Mouse (Mus musculus) limb, embryonic 12.5 days (tissue): ENCODE results near the gene Dph1. TPM values are rescaled to one million over a fixed set of nuclear protein-coding genes. Genes with fewer than 3 reads are reported as not detected.

ENCODE experiments used
- ATAC-seq: fragments of 200-750 bp; cut with Nextera tagmentation; 2 replicates; pipeline ENCODE4 v1.8.0; 2017; ENCODE audit warnings: low read depth, moderate TSS enrichment; ENCODE audit not compliant: insufficient number of reproducible peaks, insufficient read depth, low FRiP score, low TSS enrichment
- H3K27ac ChIP-seq: fragments of 300-500 bp; sonication (generic); 2 replicates; pipeline ENCODE4 v1.5.1; 2016; ENCODE audit warnings: mild to moderate bottlenecking, moderate library complexity
- H3K27me3 ChIP-seq: fragments of 300-500 bp; sonication (generic); 2 replicates; pipeline ENCODE4 v1.6.1; 2016; ENCODE audit warnings: mild to moderate bottlenecking, moderate library complexity
- H3K36me3 ChIP-seq: fragments of 300-500 bp; sonication (generic); 2 replicates; pipeline ENCODE4 v1.6.1; 2016; ENCODE audit warnings: mild to moderate bottlenecking, moderate library complexity
- H3K4me1 ChIP-seq: fragments of 300-500 bp; sonication (generic); replicated peaks from 2 replicates; pipeline ENCODE4 v1.6.1; 2016
- H3K4me2 ChIP-seq: fragments of 300-500 bp; sonication (generic); 2 replicates; pipeline ENCODE4 v1.6.1; 2016; ENCODE audit warnings: mild to moderate bottlenecking, moderate library complexity
- H3K4me3 ChIP-seq: fragments of 300-500 bp; sonication (generic); replicated peaks from 2 replicates; pipeline ENCODE4 v1.5.1; 2016; ENCODE audit warnings: mild to moderate bottlenecking
- H3K9ac ChIP-seq: fragments of 300-500 bp; sonication (generic); replicated peaks from 2 replicates; pipeline ENCODE4 v1.6.1; 2016; ENCODE audit warnings: mild to moderate bottlenecking, moderate library complexity
- H3K9me3 ChIP-seq: fragments of 300-500 bp; sonication (generic); 2 replicates; pipeline ENCODE4 v1.6.1; 2016; ENCODE audit warnings: mild to moderate bottlenecking, moderate library complexity
- whole genome bisulfite sequencing: fragments of 180-500 bp; shearing (Covaris S2); methylation state at CpG from one replicate; pipeline ENCODE4 v1.1.7; 2016; 5-methylcytosine and 5-hydroxymethylcytosine counted together
- polyA plus RNA-seq: library from polyadenylated mRNA; unstranded; fragments of >200 nt; fragmentation: Nextera tagmentation; extraction: Ambion mirVana; gene quantifications from 2 replicates; pipeline ENCODE4 v1.2.1, GENCODE M21; 2016

Dph1 gene
- polyA plus RNA-seq, 1 experiment from 2014 or later = 24.0 TPM

DNA sequence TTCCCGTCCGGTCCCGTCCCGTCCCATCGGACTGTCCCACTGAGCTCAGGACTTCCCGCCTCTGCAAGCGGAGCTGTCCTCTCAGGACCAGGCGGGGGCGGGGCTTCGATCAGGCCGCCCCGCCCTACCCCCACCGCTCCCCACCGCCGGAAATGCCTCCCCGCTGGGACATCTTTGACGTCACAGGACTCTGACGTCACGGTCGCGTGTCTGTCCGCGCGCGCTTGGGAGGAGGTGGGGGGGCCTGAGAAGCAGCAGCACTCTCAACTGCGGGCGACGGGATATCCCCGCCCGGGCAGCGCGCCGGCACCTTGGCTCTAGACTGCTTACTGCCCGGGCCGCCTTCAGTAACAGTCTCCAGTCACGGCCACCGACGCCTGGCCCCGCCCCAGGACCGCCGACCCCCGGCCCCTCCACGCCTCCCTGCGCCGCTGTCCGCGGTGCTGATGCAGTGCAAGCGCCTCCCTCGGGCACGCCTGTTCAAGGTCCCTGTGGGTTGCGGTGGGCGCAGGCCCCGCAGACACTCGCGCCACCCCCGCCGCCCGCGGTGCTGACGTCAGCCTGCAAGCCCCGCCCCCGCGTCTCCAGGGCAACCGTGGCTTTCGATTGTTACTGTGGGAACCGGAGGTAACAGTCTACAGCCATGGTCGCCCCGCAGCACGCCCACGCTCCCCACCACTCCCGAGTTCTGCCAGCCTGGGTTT is 17.8 kb downstream of the Dph1 start:
- H3K27me3 ChIP-seq = peaks cover 62% of the 10 kb centered on the region
- peak overlapping the region; percentile 73 for H3K4me3 ChIP-seq
- ATAC-seq = peak; percentile 53; the same call in 1 of the 2 replicates
- H3K4me1 ChIP-seq = peaks cover 58% of the 10 kb centered on the region
- no peak overlapping the region for H3K27ac ChIP-seq
- peaks cover 15% of the 10 kb centered on the region for H3K36me3 ChIP-seq
- H3K4me2 ChIP-seq = peak overlapping the region; percentile 84
- peak overlapping the region; percentile 40 for H3K9ac ChIP-seq
- WGBS = 1% methylated on average over 69 of the region's 71 CpGs
- H3K9me3 ChIP-seq = no peaks in the 10 kb centered on the region

- no peaks in the 10 kb centered on the region for H3K9me3 ChIP-seq
Measured at GRCm38 (mm10) chr11:75172151-75173094, 18.6 kb downstream of the Dph1 start.

DNA sequence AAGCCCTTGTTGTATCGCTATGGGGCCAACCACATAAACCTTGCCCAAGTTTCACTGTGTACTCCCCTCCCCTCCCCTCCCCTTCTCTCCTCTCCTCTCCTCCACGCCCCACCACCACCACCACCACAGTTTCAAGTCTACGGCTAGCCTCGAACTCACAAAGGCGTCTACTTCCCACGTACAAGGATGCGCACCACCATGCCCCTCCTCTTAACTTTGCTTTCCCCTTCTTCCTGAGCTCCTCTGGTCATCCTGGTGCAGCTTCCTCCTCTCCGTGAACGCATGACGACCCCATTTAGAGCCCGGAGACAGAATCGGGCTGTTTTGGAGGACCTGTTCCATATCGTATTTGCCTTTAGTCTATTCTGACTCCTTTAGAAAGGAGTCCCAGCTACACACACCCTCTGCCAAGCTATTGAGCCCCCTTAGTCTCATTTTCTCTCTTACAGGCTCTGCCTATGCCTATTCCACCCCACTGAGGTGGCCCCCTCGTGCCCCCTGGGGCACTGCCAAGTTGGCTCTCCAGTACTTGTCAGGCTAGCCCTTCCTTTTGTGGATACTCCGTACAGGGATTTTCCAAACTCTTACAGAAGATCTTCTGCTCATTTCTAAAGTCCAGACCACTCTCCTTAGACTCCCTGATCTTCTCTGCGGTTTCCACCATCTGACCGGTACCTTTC is 19.7 kb downstream of the Dph1 start:
- Histone ChIP-seq H3K27me3 (peaks cover 81% of the 10 kb centered on the region), H3K4me1 (peaks cover 67% of the 10 kb centered on the region), H3K36me3 (peaks cover 11% of the 10 kb centered on the region; the same call in 1 of the 2 replicates), H3K9ac (no peak overlapping the region), H3K9me3 (no peaks in the 10 kb centered on the region), H3K4me2 (peak overlapping the region; percentile 91), H3K4me3 (peak overlapping the region; percentile 73), H3K27ac (no peak overlapping the region)
- WGBS = 10% methylated on average over 17 of the region's 17 CpGs
- no peak for ATAC-seq

More at GRCm38 (mm10) chr11:75172151-75173094, 18.6 kb downstream of the Dph1 start:
- Histone ChIP-seq H3K4me3 (peak overlapping the region; percentile 73), H3K27me3 (peaks cover 70% of the 10 kb centered on the region), H3K4me2 (peak overlapping the region; percentile 84), H3K27ac (no peak overlapping the region), H3K4me1 (peaks cover 56% of the 10 kb centered on the region), H3K36me3 (peaks cover 10% of the 10 kb centered on the region), H3K9ac (peak overlapping the region; percentile 40)
- under 1% methylated on average over 74 of the region's 75 CpGs for WGBS
- ATAC-seq = no peak

GRCm38 (mm10) chr11:75170136-75170751 is 20.8 kb downstream of the Dph1 start:
- Histone ChIP-seq H3K9me3 (no peaks in the 10 kb centered on the region), H3K36me3 (peaks cover 21% of the 10 kb centered on the region), H3K4me1 (peaks cover 76% of the 10 kb centered on the region), H3K4me3 (peak overlapping the region; percentile 73), H3K9ac (peak overlapping the region; percentile 31; the same call in 1 of the 2 replicates), H3K4me2 (peak overlapping the region; percentile 91), H3K27ac (no peak overlapping the region), H3K27me3 (peaks cover 89% of the 10 kb centered on the region)
- ATAC-seq = peak; percentile 49
- WGBS = under 1% methylated on average over 38 of the region's 38 CpGs

DNA sequence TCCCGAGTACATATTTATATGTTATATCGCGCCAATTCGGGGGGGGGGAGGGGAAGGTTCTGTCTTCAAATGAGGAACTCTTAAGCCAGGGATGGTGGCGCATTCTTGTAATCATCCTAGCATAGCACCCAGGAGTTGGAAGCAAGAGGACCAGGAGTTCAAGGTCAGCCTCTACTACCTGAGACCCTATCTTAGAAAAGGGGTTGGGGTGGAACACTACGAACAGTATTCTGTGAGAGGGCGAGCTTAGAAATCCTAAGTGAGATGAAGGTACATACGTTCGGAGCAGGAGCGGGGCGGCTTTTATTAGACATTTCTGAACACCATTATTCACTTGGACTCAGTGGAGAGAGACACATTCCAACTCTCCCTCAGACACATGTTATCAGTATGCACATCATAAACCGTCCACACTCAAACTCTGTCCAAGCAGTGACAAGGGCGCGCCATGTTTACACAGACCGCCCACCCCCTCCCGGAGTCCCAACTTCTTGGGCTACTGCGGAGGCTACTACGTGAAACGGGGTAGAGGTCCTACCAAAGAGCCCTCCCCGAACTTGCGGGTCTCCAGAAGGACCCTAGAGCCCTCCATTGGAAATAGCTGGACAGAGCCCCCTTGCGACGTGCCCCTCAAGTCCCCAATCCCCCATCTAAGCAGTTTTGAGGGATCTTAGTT is 21.5 kb downstream of the Dph1 start, which contains the start of gene Hic1:
TSS of gene Hic1 (minus strand) at position 115 of the 676 bp plus-strand sequence.
- peak within 1 kb of the TSS; percentile 88 for H3K27ac ChIP-seq
- no peak for ATAC-seq
- WGBS = 5% methylated on average over 23 of the region's 23 CpGs
- peaks cover 28% of the 10 kb centered on the region for H3K36me3 ChIP-seq
- peak within 1 kb of the TSS; percentile 82 for H3K9ac ChIP-seq
- peaks cover 80% of the 10 kb centered on the region for H3K4me1 ChIP-seq
- peak within 1 kb of the TSS; percentile 91 for H3K4me2 ChIP-seq
- H3K4me3 ChIP-seq = peak within 1 kb of the TSS; percentile 73
- no peaks in the 10 kb centered on the region for H3K9me3 ChIP-seq
- H3K27me3 ChIP-seq = peaks cover 96% of the 10 kb centered on the region

- peak overlapping the region; percentile 73 for H3K4me3 ChIP-seq
- no peaks in the 10 kb centered on the region for H3K9me3 ChIP-seq
Measured at GRCm38 (mm10) chr11:75168590-75169361, 22.3 kb downstream of the Dph1 start.

DNA sequence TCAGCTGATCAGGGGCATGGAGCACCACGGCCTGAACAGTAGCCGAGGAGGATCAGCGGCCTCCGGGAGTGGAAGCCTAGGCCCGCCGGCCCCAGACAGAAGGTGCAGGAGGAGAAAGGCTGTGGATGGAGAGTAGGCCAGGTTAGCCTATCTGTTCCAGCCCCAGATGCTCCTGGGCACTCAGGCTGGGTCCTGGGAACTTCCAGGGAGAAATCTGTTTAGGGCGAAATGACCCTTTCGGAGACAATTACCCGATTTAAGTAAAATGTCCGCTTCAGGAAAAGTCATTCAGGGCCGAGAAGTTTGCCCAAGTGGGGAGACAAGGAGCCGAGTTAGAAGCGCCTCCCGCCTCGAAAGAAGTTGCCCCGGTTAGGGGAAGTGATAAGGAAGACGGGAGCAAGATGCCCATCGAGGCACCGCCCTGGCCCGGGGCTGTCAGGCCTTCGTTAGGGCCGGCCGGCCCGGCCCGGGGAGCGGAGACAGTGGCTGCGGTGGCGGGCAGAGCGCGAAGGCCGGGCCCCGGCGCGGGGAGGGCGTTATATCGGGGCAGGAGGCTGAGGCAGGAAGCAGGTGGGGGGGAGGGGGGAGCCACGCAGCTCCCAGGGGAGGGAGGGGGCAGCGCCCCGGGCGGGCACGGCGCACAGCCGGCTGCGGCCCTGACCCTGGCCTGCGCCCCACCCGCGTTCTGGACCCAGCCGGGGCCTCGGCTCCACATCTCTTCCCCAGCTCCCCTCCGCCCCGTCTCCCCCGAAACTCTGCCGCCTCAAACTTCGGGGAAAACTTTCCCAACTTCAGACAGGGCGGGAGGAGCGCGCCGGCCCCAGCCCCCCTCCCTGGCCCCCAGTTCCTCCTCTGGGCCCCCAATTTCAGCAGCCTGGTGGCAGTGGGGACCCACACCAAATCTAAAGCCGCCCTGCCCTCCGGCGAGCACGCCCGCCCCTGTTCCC is 23.1 kb downstream of the Dph1 start:
- H3K9me3 ChIP-seq = no peaks in the 10 kb centered on the region
- H3K4me2 ChIP-seq = peak overlapping the region; percentile 91
- peaks cover 45% of the 10 kb centered on the region for H3K36me3 ChIP-seq
- H3K9ac ChIP-seq = peak overlapping the region; percentile 82
- H3K27me3 ChIP-seq = peaks cover 100% of the 10 kb centered on the region
- peaks cover 78% of the 10 kb centered on the region for H3K4me1 ChIP-seq
- 3% methylated on average over 55 of the region's 63 CpGs for WGBS
- ATAC-seq = no peak
- H3K4me3 ChIP-seq = peak overlapping the region; percentile 73
- H3K27ac ChIP-seq = peak overlapping the region; percentile 88

More at GRCm38 (mm10) chr11:75168590-75169361, 22.3 kb downstream of the Dph1 start:
- Histone ChIP-seq H3K4me2 (peak overlapping the region; percentile 91), H3K36me3 (peaks cover 36% of the 10 kb centered on the region), H3K9ac (peak overlapping the region; percentile 82), H3K27ac (peak overlapping the region; percentile 88), H3K27me3 (peaks cover 99% of the 10 kb centered on the region), H3K4me1 (peaks cover 79% of the 10 kb centered on the region)
- WGBS = under 1% methylated on average over 83 of the region's 83 CpGs
- peak; percentile 35 for ATAC-seq

DNA sequence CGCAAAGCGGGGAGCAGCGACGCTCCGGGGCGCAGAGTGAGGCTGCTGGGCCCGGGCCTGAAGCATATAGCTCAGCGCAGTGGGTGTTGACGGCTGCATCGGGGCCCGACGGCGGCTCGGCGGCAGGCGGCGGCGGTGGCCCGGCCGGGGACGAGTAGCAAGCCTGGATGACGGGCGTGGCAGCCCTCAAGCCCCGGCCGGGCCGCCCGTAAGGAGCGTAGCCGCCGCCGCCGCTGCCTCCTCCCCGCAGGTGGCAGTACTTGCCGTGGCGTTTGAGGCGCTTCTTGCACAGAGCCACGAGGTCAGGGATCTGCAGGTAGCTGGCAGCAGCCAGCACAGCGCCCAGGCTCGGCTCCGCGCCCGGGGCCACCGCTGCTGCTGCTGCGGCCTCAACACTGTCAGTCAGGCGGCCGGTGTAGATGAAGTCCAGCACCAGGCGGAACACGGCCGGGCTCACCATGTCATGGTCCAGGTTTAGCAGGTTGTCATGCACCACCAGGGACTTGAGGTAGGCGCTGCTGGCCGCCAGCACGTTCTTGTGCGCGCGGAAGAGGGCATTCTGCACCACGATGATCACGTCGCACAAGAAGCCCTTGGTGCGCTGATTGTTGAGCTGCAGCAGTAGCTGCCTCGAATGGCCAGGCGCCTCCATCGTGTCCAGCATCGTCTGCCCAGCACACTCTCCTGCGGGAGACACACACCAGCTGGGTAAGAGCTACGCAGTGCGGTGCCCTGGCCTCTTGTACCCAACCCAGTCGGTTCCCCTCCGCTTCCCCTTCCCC is 24.0 kb downstream of the Dph1 start:
- no peak for ATAC-seq
- Histone ChIP-seq H3K27ac (peak overlapping the region; percentile 88), H3K9me3 (no peaks in the 10 kb centered on the region), H3K27me3 (peaks cover 93% of the 10 kb centered on the region), H3K9ac (peak overlapping the region; percentile 82), H3K36me3 (peaks cover 53% of the 10 kb centered on the region), H3K4me3 (peak overlapping the region; percentile 73), H3K4me1 (peaks cover 71% of the 10 kb centered on the region), H3K4me2 (peak overlapping the region; percentile 91)
- WGBS = 3% methylated on average over 68 of the region's 68 CpGs
